Comparison of ENCODE assay signal across 32 mouse cellular contexts in the genomic region with DNA sequence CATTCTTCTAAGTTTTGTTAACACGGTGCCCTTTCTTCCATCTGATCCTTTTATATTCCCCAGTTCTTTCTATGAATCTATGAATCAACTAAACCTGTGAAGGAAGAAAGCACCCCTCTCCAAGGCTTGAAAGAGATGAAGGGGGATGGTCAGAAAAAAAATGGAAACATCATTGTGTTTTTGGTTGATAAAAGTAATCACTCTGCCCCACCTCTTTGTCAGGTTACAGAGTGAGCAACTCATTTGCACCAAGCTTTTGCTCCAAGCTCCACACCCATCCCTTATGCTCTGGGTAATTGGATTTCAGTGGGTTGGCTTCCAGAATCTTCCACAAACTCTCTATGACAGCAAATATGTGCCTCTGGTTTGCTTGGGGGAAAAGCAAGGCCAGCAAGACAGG. TPM values are rescaled to one million over a fixed set of nuclear protein-coding genes. Genes with fewer than 3 reads are reported as not detected.
"Had no signal": no experiment of that assay in that cellular context is flagged by ENCODE, and none has a peak within 500 bp of the region (broad histone marks: within the 10 kb centered on the region; RNA-seq: fewer than 3 reads in every experiment).

No protein-coding gene starts in this region.

- H3K27ac ChIP-seq: kidney, postnatal 0 days; layer of hippocampus, adult 2 months; midbrain, embryonic 10.5 days; midbrain, embryonic 13.5 days; neural tube, embryonic 13.5 days; stomach, embryonic 15.5 days had no signal

- H3K27me3 ChIP-seq: midbrain, embryonic 13.5 days; neural tube, embryonic 13.5 days; stomach, embryonic 15.5 days had no signal

- H3K4me2 ChIP-seq: midbrain, embryonic 13.5 days; neural tube, embryonic 13.5 days; stomach, embryonic 15.5 days had no signal

- H3K9me3 ChIP-seq: midbrain, embryonic 10.5 days; midbrain, embryonic 13.5 days; neural tube, embryonic 13.5 days; stomach, embryonic 15.5 days had no signal

- H3K4me3 ChIP-seq: layer of hippocampus, adult 2 months; midbrain, embryonic 10.5 days; midbrain, embryonic 13.5 days; myocyte; neural tube, embryonic 13.5 days; stomach, embryonic 15.5 days had no signal

- H3K4me1 ChIP-seq: stomach, embryonic 15.5 days had no signal

- H3K9ac ChIP-seq: midbrain, embryonic 13.5 days; neural tube, embryonic 13.5 days; stomach, embryonic 15.5 days had no signal

- ATAC-seq: intestine, embryonic 16.5 days; midbrain, embryonic 13.5 days; midbrain, embryonic 16.5 days had no signal

- DNase-seq: kidney, adult 18-20 months; kidney, postnatal 25 days; layer of hippocampus, adult 9-11 months; lung, adult 18-20 months; lung, postnatal 14 days; lung, postnatal 4 days; retina, postnatal 1 day; right cerebral cortex, postnatal 25 days; spleen, adult 18-20 months; thymus, postnatal 36 days had no signal

- H3K36me3 ChIP-seq: midbrain, embryonic 10.5 days; midbrain, embryonic 13.5 days; neural tube, embryonic 13.5 days; stomach, embryonic 15.5 days had no signal

RNA-seq across cellular contexts. Expression of gene Ackr1, which starts 8.2 kb away (rescaled TPM):
- total RNA-seq: monocyte, adult 5-6 weeks; neutrophil, adult 5-6 weeks had no signal
- polyA plus RNA-seq: myocyte had no signal

RNA-seq across cellular contexts. Expression of gene Cadm3, which starts 42.1 kb away (rescaled TPM):
- total RNA-seq: neutrophil, adult 5-6 weeks had no signal

RNA-seq across cellular contexts. Expression of gene Mptx2, which starts 47.8 kb away (rescaled TPM):
- total RNA-seq: layer of hippocampus, adult 2 months; layer of hippocampus, postnatal 25 days; left cerebral cortex, adult 18-20 months; left cerebral cortex, postnatal 25 days; megakaryocyte, adult 5-6 weeks; monocyte, adult 5-6 weeks; neutrophil, adult 5-6 weeks had no signal
- polyA plus RNA-seq: intestine, embryonic 16.5 days; kidney, embryonic 14.5 days; kidney, postnatal 0 days; limb, embryonic 11.5 days; limb, embryonic 14.5 days; lung, embryonic 16.5 days; midbrain, embryonic 10.5 days; midbrain, embryonic 13.5 days; midbrain, embryonic 16.5 days; myocyte; neural tube, embryonic 13.5 days; stomach, embryonic 15.5 days; thymus, postnatal 0 days; urinary bladder, adult 2 months had no signal

RNA-seq across cellular contexts. Expression of gene Olfr418, which starts 59.6 kb away (rescaled TPM):
- total RNA-seq: layer of hippocampus, adult 2 months; layer of hippocampus, postnatal 25 days; left cerebral cortex, adult 18-20 months; left cerebral cortex, postnatal 25 days; megakaryocyte, adult 5-6 weeks; monocyte, adult 5-6 weeks; neutrophil, adult 5-6 weeks had no signal
- polyA plus RNA-seq: intestine, embryonic 16.5 days; kidney, embryonic 14.5 days; kidney, postnatal 0 days; large intestine, adult 2 months; limb, embryonic 11.5 days; limb, embryonic 14.5 days; lung, embryonic 16.5 days; midbrain, embryonic 10.5 days; midbrain, embryonic 13.5 days; midbrain, embryonic 16.5 days; myocyte; neural tube, embryonic 13.5 days; stomach, embryonic 15.5 days; thymus, postnatal 0 days; urinary bladder, adult 2 months had no signal
